Mouse (Mus musculus) limb, embryonic 11.5 days (tissue): ENCODE measurements at regions not wholly inside any gene's neighbourhood (a gene's known extent, or its start where the extent isn't known, plus 50 kb on each side); places are given as distances from the start of the nearest gene placed in this dataset.

Source experiments
- ATAC-seq: fragments of 200-750 bp; cut with Nextera tagmentation; 2 replicates; pipeline ENCODE4 v1.8.0; 2017; ENCODE audit warnings: low read depth; ENCODE audit not compliant: insufficient number of reproducible peaks, low FRiP score, low TSS enrichment
- DNase-seq: peaks from one replicate; pipeline ENCODE4 v3.0.0-alpha.2; 2015; ENCODE audit warnings: low spot score
- H3K27ac ChIP-seq: fragments of 300-500 bp; sonication (generic); replicated peaks from 2 replicates; pipeline ENCODE4 v1.5.1; 2014; ENCODE audit warnings: low read depth, mild to moderate bottlenecking, low read length
- H3K27me3 ChIP-seq: fragments of 300-500 bp; sonication (generic); 2 replicates; pipeline ENCODE4 v1.6.1; 2014; ENCODE audit warnings: mild to moderate bottlenecking, low read length, mixed read lengths; ENCODE audit not compliant: control insufficient read depth, insufficient read depth
- H3K36me3 ChIP-seq: fragments of 300-500 bp; sonication (generic); 2 replicates; pipeline ENCODE4 v1.6.1; 2014; ENCODE audit warnings: mild to moderate bottlenecking, low read length, moderate library complexity, mixed read lengths; ENCODE audit not compliant: control insufficient read depth, insufficient read depth
- H3K4me1 ChIP-seq: fragments of 300-500 bp; sonication (generic); 2 replicates; pipeline ENCODE4 v1.6.1; 2014; ENCODE audit warnings: low read length, mixed read lengths; ENCODE audit not compliant: control insufficient read depth, insufficient read depth
- H3K4me2 ChIP-seq: fragments of 300-500 bp; sonication (generic); 2 replicates; pipeline ENCODE4 v1.6.1; 2014; ENCODE audit warnings: low read depth, mild to moderate bottlenecking, moderate library complexity; ENCODE audit not compliant: severe bottlenecking
- H3K4me3 ChIP-seq: fragments of 300-500 bp; sonication (generic); 2 replicates; pipeline ENCODE4 v1.5.1; 2014; ENCODE audit warnings: low read depth, low read length
- H3K9ac ChIP-seq: fragments of 300-500 bp; sonication (generic); 2 replicates; pipeline ENCODE4 v1.6.1; 2014; ENCODE audit warnings: mild to moderate bottlenecking, low read length
- H3K9me3 ChIP-seq: fragments of 300-500 bp; sonication (generic); 2 replicates; pipeline ENCODE4 v1.6.1; 2016; ENCODE audit warnings: low read length; ENCODE audit not compliant: control insufficient read depth
- WGBS: fragments of 180-500 bp; shearing (Covaris S2); extraction: QIAGEN DNeasy Blood & Tissue Kit; methylation state at CpG from one replicate; pipeline ENCODE4 v1.1.7; 2014; 5-methylcytosine and 5-hydroxymethylcytosine counted together

GRCm38 (mm10) chr15:7691251-7691650, 119.4 kb upstream of the Gdnf start:
- Histone ChIP-seq H3K9me3 (no peaks in the 10 kb centered on the region), H3K36me3 (no peaks in the 10 kb centered on the region), H3K9ac (no peak overlapping the region), H3K4me2 (no peak overlapping the region), H3K27ac (no peak overlapping the region), H3K4me3 (no peak overlapping the region), H3K27me3 (no peaks in the 10 kb centered on the region), H3K4me1 (no peaks in the 10 kb centered on the region)
- DNase-seq (no peak), ATAC-seq (no peak)
- 78% methylated on average over 1 of the region's 1 CpGs for WGBS

GRCm38 (mm10) chr15:7692096-7692495, 118.5 kb upstream of the Gdnf start:
- no peak for DNase-seq
- Histone ChIP-seq H3K4me2 (no peak overlapping the region), H3K4me3 (no peak overlapping the region), H3K9me3 (no peaks in the 10 kb centered on the region), H3K27me3 (no peaks in the 10 kb centered on the region), H3K36me3 (no peaks in the 10 kb centered on the region), H3K9ac (no peak overlapping the region), H3K4me1 (no peaks in the 10 kb centered on the region), H3K27ac (no peak overlapping the region)
- ATAC-seq, result no peak
- WGBS, result 82% methylated on average over 3 of the region's 3 CpGs

DNA sequence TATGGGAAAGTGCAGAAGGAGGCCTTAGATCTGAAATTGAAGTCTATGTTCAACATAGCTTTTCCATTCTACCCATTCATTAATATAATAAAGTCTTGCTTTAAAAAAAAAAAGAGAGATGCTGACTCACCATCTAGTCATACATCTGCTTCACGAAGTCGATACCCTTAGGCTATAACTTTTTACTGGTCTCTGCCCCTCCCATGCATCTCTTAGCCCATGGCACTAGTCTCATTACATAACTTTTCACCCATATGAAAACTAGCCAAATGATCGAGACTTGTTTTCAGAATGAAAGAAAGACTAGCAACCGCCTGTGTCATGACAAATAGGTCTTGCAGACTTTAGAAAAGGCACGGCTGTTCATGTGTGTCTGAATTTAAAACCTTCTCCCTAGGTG, 116.6 kb upstream of the Gdnf start:
- Histone ChIP-seq H3K4me2 (no peak overlapping the region), H3K27ac (no peak overlapping the region), H3K4me1 (no peaks in the 10 kb centered on the region), H3K4me3 (no peak overlapping the region), H3K36me3 (no peaks in the 10 kb centered on the region), H3K9ac (no peak overlapping the region), H3K27me3 (no peaks in the 10 kb centered on the region), H3K9me3 (no peaks in the 10 kb centered on the region)
- DNase-seq (no peak), ATAC-seq (no peak)
- WGBS, result 91% methylated on average over 5 of the region's 5 CpGs

DNA sequence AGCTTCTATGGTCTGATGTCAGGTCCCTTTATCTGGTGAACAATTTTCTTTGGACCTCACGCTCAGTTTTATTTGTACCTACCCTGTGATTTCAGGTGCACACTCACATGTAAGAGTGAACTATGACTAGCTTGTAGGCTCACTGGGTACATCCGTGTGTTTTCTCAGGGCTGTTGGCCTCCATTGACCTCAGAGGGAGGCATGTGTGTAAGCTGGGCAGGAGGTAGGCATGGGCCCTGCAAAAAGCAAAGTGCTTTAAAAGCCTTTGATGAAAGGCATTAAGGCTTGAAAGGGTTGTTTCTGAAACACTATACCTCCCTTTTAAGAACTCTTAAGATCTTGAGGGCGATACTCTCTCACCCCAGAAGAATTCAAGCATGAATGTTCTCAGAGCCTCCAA, 112.9 kb upstream of the Gdnf start:
- Histone ChIP-seq H3K4me1 (no peaks in the 10 kb centered on the region), H3K4me2 (no peak overlapping the region), H3K9me3 (no peaks in the 10 kb centered on the region), H3K36me3 (no peaks in the 10 kb centered on the region), H3K9ac (no peak overlapping the region), H3K27ac (no peak overlapping the region), H3K4me3 (no peak overlapping the region), H3K27me3 (no peaks in the 10 kb centered on the region)
- ATAC-seq (no peak), DNase-seq (no peak)
- WGBS, result 39% methylated on average over 3 of the region's 3 CpGs

DNA sequence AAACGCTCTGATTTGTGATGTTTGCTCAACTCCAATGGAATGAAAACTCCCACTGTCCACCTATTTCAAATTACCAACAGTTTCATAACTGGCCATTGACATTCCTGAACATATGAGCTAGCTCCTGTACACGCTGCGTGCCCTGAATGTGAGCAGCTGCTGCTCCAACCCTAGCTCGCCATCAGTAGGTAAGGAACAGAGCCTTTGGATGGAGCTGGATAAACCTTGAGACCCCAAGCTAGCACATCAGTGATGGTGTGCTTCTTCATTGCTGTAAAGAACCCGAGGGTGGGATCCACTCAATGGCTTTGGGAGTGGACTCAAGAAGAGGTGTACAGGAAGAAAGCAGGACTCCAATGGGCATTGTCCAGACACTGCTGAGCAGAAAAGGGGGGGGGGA, 101.8 kb upstream of the Gdnf start:
- no peaks in the 10 kb centered on the region for H3K9me3 ChIP-seq
- H3K4me3 ChIP-seq, result no peak overlapping the region
- ATAC-seq, result no peak

GRCm38 (mm10) chr15:7714641-7715040, 96.0 kb upstream of the Gdnf start:
- Histone ChIP-seq H3K36me3 (no peaks in the 10 kb centered on the region), H3K9me3 (no peaks in the 10 kb centered on the region), H3K4me2 (no peak overlapping the region), H3K9ac (no peak overlapping the region), H3K4me3 (no peak overlapping the region), H3K27ac (no peak overlapping the region), H3K27me3 (no peaks in the 10 kb centered on the region), H3K4me1 (no peaks in the 10 kb centered on the region)
- DNase-seq (no peak), ATAC-seq (no peak)
- 89% methylated on average over 1 of the region's 1 CpGs for WGBS

More for the DNA sequence above, 101.8 kb upstream of the Gdnf start:
- no peak for DNase-seq
- Histone ChIP-seq H3K4me2 (no peak overlapping the region), H3K27ac (no peak overlapping the region), H3K9ac (no peak overlapping the region), H3K4me1 (no peaks in the 10 kb centered on the region), H3K36me3 (no peaks in the 10 kb centered on the region), H3K27me3 (no peaks in the 10 kb centered on the region)
- WGBS, result 94% methylated on average over 5 of the region's 5 CpGs

GRCm38 (mm10) chr15:7716188-7716587, 94.5 kb upstream of the Gdnf start:
- H3K4me3 ChIP-seq, result no peak overlapping the region
- no peaks in the 10 kb centered on the region for H3K36me3 ChIP-seq
- H3K27me3 ChIP-seq, result no peaks in the 10 kb centered on the region
- H3K27ac ChIP-seq, result no peak overlapping the region
- no peak overlapping the region for H3K4me2 ChIP-seq
- H3K9me3 ChIP-seq, result no peaks in the 10 kb centered on the region
- ATAC-seq (no peak), DNase-seq (no peak)
- H3K9ac ChIP-seq, result no peak overlapping the region
- 93% methylated on average over 1 of the region's 1 CpGs for WGBS
- no peaks in the 10 kb centered on the region for H3K4me1 ChIP-seq

DNA sequence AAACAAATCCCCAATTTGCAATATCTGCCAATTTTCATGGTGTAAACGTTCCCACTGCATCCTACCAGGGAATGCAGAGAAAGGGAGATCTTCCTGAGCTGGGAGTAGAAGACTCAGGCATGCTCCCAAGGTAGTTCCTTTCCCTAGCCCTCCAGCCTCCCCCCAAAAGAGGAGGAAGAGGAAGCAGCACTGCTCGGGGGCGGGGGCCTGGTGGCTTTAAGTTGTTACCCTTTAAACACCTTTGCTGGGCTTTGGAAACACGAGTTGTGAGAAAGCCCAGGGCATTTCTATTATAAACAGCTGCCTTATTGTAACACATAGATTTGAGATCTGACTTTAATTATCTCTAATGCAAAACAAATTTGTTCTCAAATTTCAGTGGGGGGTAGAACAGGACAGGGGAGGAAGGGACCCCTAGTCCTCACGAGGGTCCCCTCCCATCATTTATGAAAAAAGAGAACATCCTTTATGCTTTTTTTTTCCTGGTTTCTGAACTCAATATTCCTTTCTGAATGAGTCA, 87.4 kb upstream of the Gdnf start:
- 14% methylated on average over 5 of the region's 5 CpGs for WGBS
- peak; percentile 60 for DNase-seq
- no peak for ATAC-seq
- H3K4me1 ChIP-seq, result peaks cover 11% of the 10 kb centered on the region
- H3K36me3 ChIP-seq, result no peaks in the 10 kb centered on the region
- H3K4me2 ChIP-seq, result no peak overlapping the region
- no peaks in the 10 kb centered on the region for H3K27me3 ChIP-seq
- no peak overlapping the region for H3K4me3 ChIP-seq
- no peaks in the 10 kb centered on the region for H3K9me3 ChIP-seq
- no peak overlapping the region for H3K9ac ChIP-seq
- no peak overlapping the region for H3K27ac ChIP-seq

DNA sequence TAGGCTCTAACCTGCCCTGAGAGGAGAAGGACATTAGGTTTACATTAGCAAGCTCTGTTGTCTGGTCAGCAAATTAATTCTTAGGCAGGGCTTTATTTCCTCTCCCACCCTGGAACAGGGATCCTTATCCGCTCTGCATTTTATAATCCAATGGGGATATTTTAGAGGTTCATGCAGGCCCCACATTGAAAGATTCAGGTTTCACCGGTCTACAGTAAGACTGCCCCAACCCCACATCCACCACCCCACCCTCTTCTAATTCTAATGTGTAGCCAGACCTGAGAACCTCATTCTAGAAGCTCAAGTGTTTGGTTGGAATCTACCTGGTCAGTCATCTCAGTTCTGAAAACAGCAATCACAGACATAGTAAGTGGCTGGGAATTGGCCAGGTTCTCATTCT, 86.9 kb upstream of the Gdnf start:
- 26% methylated on average over 2 of the region's 2 CpGs for WGBS
- ATAC-seq, result no peak
- DNase-seq, result no peak
- H3K36me3 ChIP-seq, result no peaks in the 10 kb centered on the region
- H3K4me2 ChIP-seq, result no peak overlapping the region
- no peaks in the 10 kb centered on the region for H3K9me3 ChIP-seq
- no peak overlapping the region for H3K27ac ChIP-seq
- peaks cover 11% of the 10 kb centered on the region for H3K4me1 ChIP-seq
- no peak overlapping the region for H3K4me3 ChIP-seq
- no peaks in the 10 kb centered on the region for H3K27me3 ChIP-seq
- no peak overlapping the region for H3K9ac ChIP-seq
